ENCODE assay signal across 21 mouse cellular contexts in genomic region chr5:143335089-143335460, GRCm38 (mm10). TPM values are rescaled to one million over a fixed set of nuclear protein-coding genes. Genes with fewer than 3 reads are reported as not detected.
"Had no signal": no experiment of that assay in that cellular context is flagged by ENCODE, and none has a peak within 500 bp of the region (broad histone marks: within the 10 kb centered on the region; RNA-seq: fewer than 3 reads in every experiment).

No protein-coding gene starts in this region.

- DNase-seq: kidney, adult 9 months; kidney, postnatal 14 days; layer of hippocampus, adult 9-11 months; liver, embryonic 13.5 days; lung, adult 2 months; lung, postnatal 14 days; lung, postnatal 4 days; right cerebral cortex, adult 18-20 months; right cerebral cortex, postnatal 14 days; right cerebral cortex, postnatal 4 days; thymus, postnatal 36 days had no signal

- ATAC-seq: midbrain, embryonic 15.5 days had no signal

- H3K9ac ChIP-seq: liver, embryonic 13.5 days; midbrain, embryonic 12.5 days; midbrain, embryonic 15.5 days; neural tube, embryonic 12.5 days; neural tube, embryonic 15.5 days; stomach, embryonic 15.5 days had no signal

- H3K27ac ChIP-seq: layer of hippocampus, adult 2 months; liver, embryonic 13.5 days; midbrain, embryonic 12.5 days; midbrain, embryonic 15.5 days; neural tube, embryonic 12.5 days; neural tube, embryonic 15.5 days; stomach, embryonic 15.5 days had no signal

- H3K4me3 ChIP-seq: layer of hippocampus, adult 2 months; liver, embryonic 13.5 days; midbrain, embryonic 12.5 days; midbrain, embryonic 15.5 days; neural tube, embryonic 12.5 days; neural tube, embryonic 15.5 days; stomach, embryonic 15.5 days had no signal

- H3K27me3 ChIP-seq: midbrain, embryonic 12.5 days; midbrain, embryonic 15.5 days; neural tube, embryonic 12.5 days; neural tube, embryonic 15.5 days; stomach, embryonic 15.5 days had no signal

- H3K4me2 ChIP-seq: liver, embryonic 13.5 days; midbrain, embryonic 12.5 days; midbrain, embryonic 15.5 days; neural tube, embryonic 12.5 days; neural tube, embryonic 15.5 days; stomach, embryonic 15.5 days had no signal

- H3K36me3 ChIP-seq: liver, embryonic 13.5 days; midbrain, embryonic 12.5 days; midbrain, embryonic 15.5 days; neural tube, embryonic 12.5 days; neural tube, embryonic 15.5 days; stomach, embryonic 15.5 days had no signal

- H3K9me3 ChIP-seq: liver, embryonic 13.5 days; midbrain, embryonic 12.5 days; midbrain, embryonic 15.5 days; neural tube, embryonic 12.5 days; neural tube, embryonic 15.5 days; stomach, embryonic 15.5 days had no signal

RNA-seq across cellular contexts. Expression of gene Grid2ip, which starts 22.1 kb away (rescaled TPM):
- total RNA-seq: liver, adult 2 months; megakaryocyte, adult 5-6 weeks had no signal
- polyA plus RNA-seq: liver, embryonic 13.5 days; liver, embryonic 16.5 days; thymus, postnatal 0 days had no signal

RNA-seq across cellular contexts. Expression of gene Zfp853, which starts 41.7 kb away (rescaled TPM):
- polyA plus RNA-seq: liver, embryonic 13.5 days; liver, embryonic 16.5 days; midbrain, embryonic 12.5 days; neural tube, embryonic 12.5 days had no signal
